14 mouse cellular contexts compared by ENCODE assay signal in the genomic region with DNA sequence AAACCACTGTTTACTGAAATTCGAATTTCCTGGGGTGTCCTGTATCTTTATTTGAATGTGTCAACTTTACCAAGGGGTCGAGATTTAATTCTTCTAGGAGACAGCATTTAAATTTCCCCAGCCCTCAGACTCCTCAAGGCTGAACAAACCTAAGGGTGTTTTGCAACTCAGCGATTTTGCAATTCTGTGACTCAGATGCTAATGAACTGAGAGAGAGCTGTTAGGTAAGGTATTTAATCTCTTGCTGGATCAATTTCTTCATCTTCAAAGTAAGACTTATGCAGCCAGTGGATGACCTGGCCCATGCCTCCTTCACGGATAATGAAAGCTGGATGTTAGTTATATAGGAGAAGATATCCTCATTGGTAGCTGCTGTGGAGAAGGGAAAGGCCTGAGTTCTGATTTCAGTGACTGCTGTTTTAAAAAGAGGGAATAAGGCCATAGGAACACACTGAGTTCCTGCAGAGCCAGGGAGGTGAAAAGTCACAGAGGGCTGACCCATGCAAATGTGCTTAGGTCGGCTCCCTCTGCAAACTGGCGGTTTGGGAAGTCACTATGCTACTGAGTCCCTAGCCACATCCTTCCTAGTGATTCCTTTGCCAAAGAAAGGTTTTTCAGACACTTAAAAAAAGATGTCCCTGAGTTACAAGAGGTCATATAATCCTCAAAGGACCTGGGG. TPM values are rescaled to one million over a fixed set of nuclear protein-coding genes. Genes with fewer than 3 reads are reported as not detected.
DNase-seq lines count a peak whose midpoint lies in the region; ATAC-seq and TF ChIP-seq lines count a peak whose summit lies in the region.
"Had no signal": no experiment of that assay in that cellular context is flagged by ENCODE, and none has a peak within 500 bp of the region (broad histone marks: within the 10 kb centered on the region; RNA-seq: fewer than 3 reads in every experiment).

No protein-coding gene starts in this region.

- TF ChIP-seq POLR2A in kidney, adult 2 months (IDR thresholded peaks at IDR 0.05; ENCODE audit: low read depth, low read length), result no peak
- no peak for TF ChIP-seq POLR2A in CH12.LX (IDR thresholded peaks at IDR 0.05; ENCODE audit: low read depth, low read length)

- no peaks in the 10 kb centered on the region for H3K9me3 ChIP-seq in kidney, embryonic 15.5 days (replicated peaks)
- H3K9me3 ChIP-seq in CH12.LX (replicated peaks; ENCODE audit: low read length), result no peaks in the 10 kb centered on the region
- H3K9me3 ChIP-seq in midbrain, postnatal 0 days (ENCODE audit: low read length), result no peaks in the 10 kb centered on the region
- H3K9me3 ChIP-seq in forebrain, postnatal 0 days (ENCODE audit: low read length), result no peaks in the 10 kb centered on the region
- H3K9me3 ChIP-seq: heart, embryonic 13.5 days; limb, embryonic 10.5 days; stomach, embryonic 15.5 days had no signal

- H3K27me3 ChIP-seq in kidney, adult 2 months (replicated peaks; ENCODE audit: control insufficient read depth, insufficient read depth, low read length), result no peaks in the 10 kb centered on the region
- no peaks in the 10 kb centered on the region for H3K27me3 ChIP-seq in kidney, embryonic 15.5 days
- H3K27me3 ChIP-seq in CH12.LX (replicated peaks), result no peaks in the 10 kb centered on the region
- H3K27me3 ChIP-seq in midbrain, postnatal 0 days (ENCODE audit: insufficient read depth, low read length), result no peaks in the 10 kb centered on the region
- no peaks in the 10 kb centered on the region for H3K27me3 ChIP-seq in forebrain, postnatal 0 days (ENCODE audit: insufficient read depth, low read length)
- H3K27me3 ChIP-seq: heart, embryonic 13.5 days; stomach, embryonic 15.5 days had no signal

- TF ChIP-seq RAD21 in CH12.LX (IDR thresholded peaks at IDR 0.05; ENCODE audit: low read depth, low read length), result no peak

- H3K9ac ChIP-seq in kidney, embryonic 15.5 days, result no peak overlapping the region
- H3K9ac ChIP-seq in CH12.LX (ENCODE audit: insufficient read depth, low read depth), result no peak overlapping the region
- no peak overlapping the region for H3K9ac ChIP-seq in midbrain, postnatal 0 days (replicated peaks; ENCODE audit: low read length, poor library complexity, severe bottlenecking)
- no peak overlapping the region for H3K9ac ChIP-seq in forebrain, postnatal 0 days
- H3K9ac ChIP-seq: heart, embryonic 13.5 days; stomach, embryonic 15.5 days had no signal

- peak; percentile 58 for DNase-seq in kidney, adult 2 months
- DNase-seq in CH12.LX (ENCODE audit: extremely low read depth), result no peak
- DNase-seq in fat pad, adult 2 months (ENCODE audit: extremely low read depth, low read depth, low spot score), result peak; percentile 97
- DNase-seq in lung, postnatal 36 days, result peak; percentile 91
- no peak for DNase-seq in gastrocnemius, adult 18-20 months (ENCODE audit: low spot score)
- no peak for DNase-seq in midbrain, postnatal 0 days (ENCODE audit: low spot score)
- DNase-seq in forebrain, postnatal 0 days, result no peak
- DNase-seq: right cerebral cortex, adult 18-20 months had no signal

- no peak overlapping the region for H3K4me2 ChIP-seq in kidney, embryonic 15.5 days
- no peak overlapping the region for H3K4me2 ChIP-seq in CH12.LX (ENCODE audit: insufficient read depth, low read depth, poor library complexity, severe bottlenecking)
- no peak overlapping the region for H3K4me2 ChIP-seq in midbrain, postnatal 0 days (ENCODE audit: low read depth, low read length, poor library complexity, severe bottlenecking)
- H3K4me2 ChIP-seq in forebrain, postnatal 0 days (ENCODE audit: low read depth), result no peak overlapping the region
- H3K4me2 ChIP-seq: heart, embryonic 13.5 days; stomach, embryonic 15.5 days had no signal

- H3K4me3 ChIP-seq in kidney, adult 2 months (ENCODE audit: insufficient read depth, low read depth, low read length), result no peak overlapping the region
- H3K4me3 ChIP-seq in kidney, embryonic 15.5 days (replicated peaks), result no peak overlapping the region
- H3K4me3 ChIP-seq in CH12.LX (replicated peaks in 1 of 3; ENCODE audit: low read depth in 2 of 3, low read length in 2 of 3, poor library complexity in 1 of 3), result no peak overlapping the region
- H3K4me3 ChIP-seq in midbrain, postnatal 0 days (ENCODE audit: low read depth, low read length), result no peak overlapping the region
- no peak overlapping the region for H3K4me3 ChIP-seq in forebrain, postnatal 0 days (ENCODE audit: low read depth, low read length)
- H3K4me3 ChIP-seq: heart, embryonic 13.5 days; limb, embryonic 10.5 days; stomach, embryonic 15.5 days had no signal

- 28% methylated on average over 6 of the region's 6 CpGs for WGBS in kidney, adult 2 months
- 27% methylated on average over 6 of the region's 6 CpGs for WGBS in kidney, embryonic 15.5 days
- 24% methylated on average over 6 of the region's 6 CpGs for WGBS in midbrain, postnatal 0 days
- 29% methylated on average over 6 of the region's 6 CpGs for WGBS in forebrain, postnatal 0 days

- no peak for ATAC-seq in kidney, embryonic 15.5 days (replicated peaks; ENCODE audit: low FRiP score)
- ATAC-seq in midbrain, postnatal 0 days (ENCODE audit: low FRiP score), result no peak
- ATAC-seq in forebrain, postnatal 0 days, result no peak
- ATAC-seq: forebrain, embryonic 14.5 days; inflammation-experienced regulatory T-cells, adult 6 months had no signal

- no peak for TF ChIP-seq CTCF in kidney, adult 2 months (conservative IDR thresholded peaks at IDR 0.05; ENCODE audit: insufficient read depth, insufficient read length, low read depth, low read length)
- TF ChIP-seq CTCF in CH12.LX (conservative IDR thresholded peaks at IDR 0.05 in 1 of 2, IDR thresholded peaks at IDR 0.05 in 1 of 2; ENCODE audit: low read depth in 2 of 2, low read length in 2 of 2), result no peak
- no peak for TF ChIP-seq CTCF in midbrain, postnatal 0 days (IDR thresholded peaks at IDR 0.05)
- no peak for TF ChIP-seq CTCF in forebrain, postnatal 0 days (IDR thresholded peaks at IDR 0.05; ENCODE audit: low read depth)

- dilution Hi-C loops in CH12.LX (cut with MboI; ENCODE audit: extremely low pct_ligation_motif_present, extremely low pct_unique_long_range_greater_than_20kb, low sequenced_read_pairs), result no loop called here

- H3K27ac ChIP-seq in kidney, adult 2 months (ENCODE audit: insufficient read depth, low read depth, low read length), result peak overlapping the region; percentile 82
- no peak overlapping the region for H3K27ac ChIP-seq in kidney, embryonic 15.5 days
- H3K27ac ChIP-seq in CH12.LX (ENCODE audit: insufficient read depth, low read depth), result no peak overlapping the region
- no peak overlapping the region for H3K27ac ChIP-seq in midbrain, postnatal 0 days (ENCODE audit: low read depth, low read length)
- H3K27ac ChIP-seq in forebrain, postnatal 0 days (ENCODE audit: low read depth, low read length), result no peak overlapping the region
- H3K27ac ChIP-seq: heart, embryonic 13.5 days; limb, embryonic 10.5 days; stomach, embryonic 15.5 days had no signal

- no peak for TF ChIP-seq EP300 in CH12.LX (IDR thresholded peaks at IDR 0.05; ENCODE audit: low read length)

- in situ Hi-C loops in CH12.LX (cut with MboI; ENCODE audit: low pct_ligation_motif_present, low pct_unique_long_range_greater_than_20kb, low sequenced_read_pairs), result no loop called here

- H3K4me1 ChIP-seq in kidney, adult 2 months (ENCODE audit: control insufficient read depth, insufficient read depth, low read length), result no peaks in the 10 kb centered on the region; the same call in 1 of the 2 replicates
- 0 out of 2 replicates have a peak, but pooled peaks cover 6% of the 10 kb centered on the region for H3K4me1 ChIP-seq in kidney, embryonic 15.5 days
- H3K4me1 ChIP-seq in CH12.LX (ENCODE audit: control insufficient read depth in 1 of 2, insufficient read depth in 2 of 2), result peaks cover 13 to 45% of the 10 kb centered on the region in 2 experiments
- no peaks in the 10 kb centered on the region for H3K4me1 ChIP-seq in midbrain, postnatal 0 days (ENCODE audit: insufficient read depth, low read length)
- H3K4me1 ChIP-seq in forebrain, postnatal 0 days (ENCODE audit: insufficient read depth), result no peaks in the 10 kb centered on the region
- H3K4me1 ChIP-seq: limb, embryonic 10.5 days; stomach, embryonic 15.5 days had no signal

- H3K79me2 ChIP-seq in CH12.LX (replicated peaks; ENCODE audit: control insufficient read depth, extremely low read depth, insufficient read depth, poor library complexity, severe bottlenecking), result no peaks in the 10 kb centered on the region

- H3K36me3 ChIP-seq in kidney, adult 2 months (ENCODE audit: control insufficient read depth, insufficient read depth, low read length), result no peaks in the 10 kb centered on the region
- no peaks in the 10 kb centered on the region for H3K36me3 ChIP-seq in kidney, embryonic 15.5 days
- no peaks in the 10 kb centered on the region for H3K36me3 ChIP-seq in CH12.LX (replicated peaks in 1 of 2; ENCODE audit: control insufficient read depth in 1 of 2, insufficient read depth in 1 of 2, low read length in 1 of 2)
- H3K36me3 ChIP-seq in midbrain, postnatal 0 days (ENCODE audit: insufficient read depth, low read length), result no peaks in the 10 kb centered on the region
- no peaks in the 10 kb centered on the region for H3K36me3 ChIP-seq in forebrain, postnatal 0 days (ENCODE audit: insufficient read depth)
- H3K36me3 ChIP-seq: heart, embryonic 13.5 days; limb, embryonic 10.5 days; stomach, embryonic 15.5 days had no signal

RNA-seq across cellular contexts. Expression of a gene that starts 8.5 kb away (rescaled TPM):
- polyA plus RNA-seq in kidney, adult 2 months (2012; rRNA removed), result 27.6 and 29.1 TPM in 2 replicates
- polyA plus RNA-seq in kidney, embryonic 15.5 days (2015; fragmentation: Nextera tagmentation; extraction: Ambion mirVana), result 36.6 and 38.0 TPM in 2 replicates
- total RNA-seq in CH12.LX (2012; rRNA removed), result 10.3 and 13.8 TPM in 2 replicates
- total RNA-seq in CH12.LX (2014; rRNA removed), result 60.4 and 70.5 TPM in 2 replicates
- polyA plus RNA-seq in CH12.LX (2012; ENCODE audit: insufficient read length, low read depth), result 36.1 and 39.8 TPM in 2 replicates
- total RNA-seq in gastrocnemius, adult 18-20 months (2021), result 10 to 100 TPM in 1 of 2 experiments, 1 to 10 TPM in 1; 9.5 to 16.2 TPM
- total RNA-seq in midbrain, postnatal 0 days (2014; rRNA removed), result 220 and 223 TPM in 2 replicates
- polyA plus RNA-seq in midbrain, postnatal 0 days (2015; fragmentation: Nextera tagmentation; extraction: Ambion mirVana), result 125 and 130 TPM in 2 replicates
- 151 and 161 TPM in 2 replicates for total RNA-seq in forebrain, postnatal 0 days (2014; rRNA removed)
- polyA plus RNA-seq in forebrain, postnatal 0 days (2015; fragmentation: Nextera tagmentation; extraction: Ambion mirVana), result 105 and 119 TPM in 2 replicates

RNA-seq across cellular contexts. Expression of a gene that starts 53.3 kb away (rescaled TPM):
- 2.5 and 2.8 TPM in 2 replicates for polyA plus RNA-seq in kidney, adult 2 months (2012; rRNA removed)
- 8.1 and 9.8 TPM in 2 replicates for polyA plus RNA-seq in kidney, embryonic 15.5 days (2015; fragmentation: Nextera tagmentation; extraction: Ambion mirVana)
- total RNA-seq in CH12.LX (2012; rRNA removed) (3.0 and 4.4 TPM in 2 replicates), CH12.LX (2014; rRNA removed) (9.4 and 9.9 TPM in 2 replicates)
- polyA plus RNA-seq in CH12.LX (2012; ENCODE audit: insufficient read length, low read depth), result 14.7 and 15.9 TPM in 2 replicates
- total RNA-seq in gastrocnemius, adult 18-20 months (2021), result 1 to 10 TPM; 1.2 to 2.6 TPM
- 10.0 and 13.7 TPM in 2 replicates for total RNA-seq in midbrain, postnatal 0 days (2014; rRNA removed)
- polyA plus RNA-seq in midbrain, postnatal 0 days (2015; fragmentation: Nextera tagmentation; extraction: Ambion mirVana), result 23.6 and 24.5 TPM in 2 replicates
- total RNA-seq in forebrain, postnatal 0 days (2014; rRNA removed), result 12.0 and 14.5 TPM in 2 replicates
- 24.7 and 32.7 TPM in 2 replicates for polyA plus RNA-seq in forebrain, postnatal 0 days (2015; fragmentation: Nextera tagmentation; extraction: Ambion mirVana)

Comparison
In these comparisons a context has a peak if more than half of its experiments do, and no peak if none do; other contexts are left out.
1. DNase-seq: peak in kidney, adult 2 months (single experiment), fat pad, adult 2 months (single experiment) and lung, postnatal 36 days (single experiment); none in CH12.LX (single experiment), gastrocnemius, adult 18-20 months (single experiment), midbrain, postnatal 0 days (single experiment) and forebrain, postnatal 0 days (single experiment).